In genomic region chr12:33184137-33184536, GRCm38 (mm10) we compare ENCODE assay signal across 26 mouse cellular contexts. TPM values are rescaled to one million over a fixed set of nuclear protein-coding genes. Genes with fewer than 3 reads are reported as not detected.
DNase-seq lines count a peak whose midpoint lies in the region; ATAC-seq lines count a peak whose summit lies in the region.
"Had no signal": no experiment of that assay in that cellular context is flagged by ENCODE, and none has a peak within 500 bp of the region (broad histone marks: within the 10 kb centered on the region; RNA-seq: fewer than 3 reads in every experiment).

No protein-coding gene starts in this region.

- H3K36me3 ChIP-seq in kidney, embryonic 14.5 days (ENCODE audit: control insufficient read depth, insufficient read depth, low read length) = no peaks in the 10 kb centered on the region
- no peaks in the 10 kb centered on the region for H3K36me3 ChIP-seq in liver, embryonic 13.5 days
- no peaks in the 10 kb centered on the region for H3K36me3 ChIP-seq in intestine, embryonic 16.5 days (ENCODE audit: control insufficient read depth, insufficient read depth, low read length)
- H3K36me3 ChIP-seq: embryonic facial prominence, embryonic 12.5 days; embryonic facial prominence, embryonic 15.5 days; forebrain, embryonic 10.5 days; hindbrain, embryonic 10.5 days; hindbrain, embryonic 13.5 days had no signal

- H3K4me1 ChIP-seq in kidney, embryonic 14.5 days (ENCODE audit: control insufficient read depth, insufficient read depth, low read length) = no peaks in the 10 kb centered on the region; the same call in 1 of the 2 replicates
- peaks cover 19% of the 10 kb centered on the region for H3K4me1 ChIP-seq in liver, embryonic 13.5 days (replicated peaks)
- H3K4me1 ChIP-seq in intestine, embryonic 16.5 days (ENCODE audit: control insufficient read depth, insufficient read depth, low read length) = peaks cover 16% of the 10 kb centered on the region

- no peak overlapping the region for H3K9ac ChIP-seq in kidney, embryonic 14.5 days (ENCODE audit: low read depth, low read length)
- no peak overlapping the region for H3K9ac ChIP-seq in liver, embryonic 13.5 days
- H3K9ac ChIP-seq in intestine, embryonic 16.5 days (ENCODE audit: low read depth, low read length) = no peak overlapping the region
- H3K9ac ChIP-seq: embryonic facial prominence, embryonic 12.5 days; embryonic facial prominence, embryonic 15.5 days; forebrain, embryonic 13.5 days; hindbrain, embryonic 13.5 days had no signal

- H3K4me3 ChIP-seq in kidney, embryonic 14.5 days (ENCODE audit: low read length) = no peak overlapping the region
- no peak overlapping the region for H3K4me3 ChIP-seq in liver, embryonic 13.5 days (replicated peaks)
- H3K4me3 ChIP-seq in intestine, embryonic 16.5 days (ENCODE audit: low read length) = no peak overlapping the region
- H3K4me3 ChIP-seq: embryonic facial prominence, embryonic 12.5 days; embryonic facial prominence, embryonic 15.5 days; erythroblast, embryonic 14.5 days; forebrain, embryonic 10.5 days; forebrain, embryonic 13.5 days; hindbrain, embryonic 10.5 days; hindbrain, embryonic 13.5 days had no signal

- no peak for DNase-seq in kidney, adult 18-20 months
- DNase-seq in liver, embryonic 13.5 days = no peak
- DNase-seq in liver = no peak
- no peak for DNase-seq in lung, postnatal 36 days
- DNase-seq: adrenal gland, adult 2 months; adrenal gland, postnatal 14 days; cerebellum, adult 11 months; cerebellum, adult 2 months; cerebellum, adult 9-11 months; cerebellum, postnatal 25 days; gastrocnemius, postnatal 10 days; gastrocnemius, postnatal 36 days; heart, postnatal 36 days had no signal

- 94% methylated on average over 3 of the region's 3 CpGs for WGBS in kidney, embryonic 14.5 days
- 91% methylated on average over 3 of the region's 3 CpGs for WGBS in liver, embryonic 13.5 days (ENCODE audit: insufficient replicate concordance)
- 95% methylated on average over 3 of the region's 3 CpGs for WGBS in intestine, embryonic 16.5 days

- H3K4me2 ChIP-seq in kidney, embryonic 14.5 days (replicated peaks; ENCODE audit: low read depth, low read length) = no peak overlapping the region
- H3K4me2 ChIP-seq in liver, embryonic 13.5 days = no peak overlapping the region
- no peak overlapping the region for H3K4me2 ChIP-seq in intestine, embryonic 16.5 days (ENCODE audit: low read depth, low read length)
- H3K4me2 ChIP-seq: embryonic facial prominence, embryonic 12.5 days; embryonic facial prominence, embryonic 15.5 days; forebrain, embryonic 13.5 days; heart, embryonic 11.5 days; hindbrain, embryonic 13.5 days had no signal

- ATAC-seq in kidney, embryonic 14.5 days (ENCODE audit: low FRiP score, low TSS enrichment) = no peak
- peak; percentile 64; the same call in 1 of the 2 replicates for ATAC-seq in liver, embryonic 13.5 days (ENCODE audit: low read depth)
- ATAC-seq in erythroid progenitor cell, adult 5-6 weeks (replicated peaks; ENCODE audit: low FRiP score, poor library complexity, severe bottlenecking) = 0 out of 2 replicates have a peak, but pooled peaks have one; percentile 40
- 0 out of 2 replicates have a peak, but pooled peaks have one; percentile 19 for ATAC-seq in intestine, embryonic 16.5 days
- ATAC-seq: forebrain, embryonic 13.5 days; forebrain, embryonic 16.5 days; hindbrain, embryonic 16.5 days had no signal

- no peaks in the 10 kb centered on the region for H3K27me3 ChIP-seq in kidney, embryonic 14.5 days (ENCODE audit: control insufficient read depth, insufficient read depth, low read length)
- H3K27me3 ChIP-seq in liver, embryonic 13.5 days = no peaks in the 10 kb centered on the region
- H3K27me3 ChIP-seq in intestine, embryonic 16.5 days (replicated peaks; ENCODE audit: control insufficient read depth, insufficient read depth, low read length) = no peaks in the 10 kb centered on the region
- H3K27me3 ChIP-seq: embryonic facial prominence, embryonic 12.5 days; embryonic facial prominence, embryonic 15.5 days; forebrain, embryonic 13.5 days; hindbrain, embryonic 13.5 days had no signal

- no peaks in the 10 kb centered on the region for H3K9me3 ChIP-seq in kidney, embryonic 14.5 days (ENCODE audit: control insufficient read depth, low read length)
- H3K9me3 ChIP-seq in liver, embryonic 13.5 days (replicated peaks) = no peaks in the 10 kb centered on the region
- H3K9me3 ChIP-seq in intestine, embryonic 16.5 days (ENCODE audit: control insufficient read depth, low read length) = no peaks in the 10 kb centered on the region
- H3K9me3 ChIP-seq: embryonic facial prominence, embryonic 12.5 days; embryonic facial prominence, embryonic 15.5 days; forebrain, embryonic 10.5 days; forebrain, embryonic 13.5 days; hindbrain, embryonic 10.5 days; hindbrain, embryonic 13.5 days had no signal

- 0 out of 2 replicates have a peak overlapping the region, but pooled peaks have one; percentile 4 for H3K27ac ChIP-seq in kidney, embryonic 14.5 days (ENCODE audit: low read depth, low read length)
- no peak overlapping the region for H3K27ac ChIP-seq in liver, embryonic 13.5 days
- H3K27ac ChIP-seq in intestine, embryonic 16.5 days (ENCODE audit: low read length) = no peak overlapping the region
- H3K27ac ChIP-seq: embryonic facial prominence, embryonic 12.5 days; embryonic facial prominence, embryonic 15.5 days; forebrain, embryonic 10.5 days; forebrain, embryonic 13.5 days; hindbrain, embryonic 10.5 days; hindbrain, embryonic 13.5 days had no signal

RNA-seq across cellular contexts. Expression of gene Atxn7l1, which starts 36.6 kb away (rescaled TPM):
- 14.3 and 16.5 TPM in 2 replicates for polyA plus RNA-seq in kidney, embryonic 14.5 days (2014; fragmentation: Nextera tagmentation; extraction: Ambion mirVana)
- polyA plus RNA-seq in liver, embryonic 13.5 days (2015; fragmentation: Nextera tagmentation; extraction: Ambion mirVana) = 9.0 and 15.2 TPM in 2 replicates
- total RNA-seq in erythroid progenitor cell, adult 5-6 weeks (2015; ENCODE audit: low replicate concordance) = 127 and 158 TPM in 2 replicates
- 70.7 and 76.5 TPM in 2 replicates for total RNA-seq in erythroid progenitor cell, adult 5-6 weeks (2017; ENCODE audit: low replicate concordance)
- 12.9 and 14.5 TPM in 2 replicates for polyA plus RNA-seq in intestine, embryonic 16.5 days (2015; fragmentation: Nextera tagmentation; extraction: Ambion mirVana)
